Mouse (Mus musculus): ENCODE data around the gene Marcks. TPM values are rescaled to one million over a fixed set of nuclear protein-coding genes. Genes with fewer than 3 reads are reported as not detected.

Gene Marcks
- polyA plus RNA-seq, 1 experiment, result not detected

DNA sequence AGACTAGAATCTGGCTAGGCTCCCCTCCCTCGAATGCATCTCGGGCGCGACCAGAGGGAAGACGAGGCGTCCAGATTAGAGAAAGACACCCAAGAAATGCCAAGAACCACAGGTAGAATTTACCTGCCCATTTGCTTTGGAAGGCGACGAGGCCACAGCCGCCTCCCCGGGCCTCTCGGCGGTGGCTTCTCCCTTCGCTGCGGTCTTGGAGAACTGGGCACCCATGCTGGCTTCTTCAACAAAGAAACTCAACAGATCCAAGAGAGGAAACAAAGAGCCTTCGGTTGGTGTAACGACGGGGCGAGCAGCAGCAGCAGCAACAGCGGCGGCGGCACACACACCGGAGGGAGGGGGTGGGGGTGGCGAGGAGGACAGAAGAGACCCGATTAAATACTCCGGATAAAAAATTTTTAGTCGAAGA lies 399 bp downstream of the Marcks start:
- Histone ChIP-seq H3K4me1 (ENCODE audit: control insufficient read depth, insufficient read depth, low read length) (no peaks in the 10 kb centered on the region), H3K27ac (ENCODE audit: insufficient read depth, low read depth, low read length) (peak overlapping the region; percentile 97), H3K4me3 (ENCODE audit: insufficient read depth, low read depth, low read length) (peak overlapping the region; percentile 79)
- TF ChIP-seq POLR2A (IDR thresholded peaks at IDR 0.05; ENCODE audit: insufficient read depth, low read depth, low read length), result no peak
- TF ChIP-seq CTCF (IDR thresholded peaks at IDR 0.05; ENCODE audit: insufficient read depth, low read depth, low read length), result no peak
- WGBS, result under 1% methylated on average over 26 of the region's 26 CpGs

GRCm38 (mm10) chr10:37137531-37138310 lies 999 bp downstream of the Marcks start:
- 0% methylated on average over 24 of the region's 24 CpGs for WGBS

GRCm38 (mm10) chr10:37136981-37137518 lies 1.7 kb downstream of the Marcks start:
- Histone ChIP-seq H3K27ac (ENCODE audit: insufficient read depth, low read depth, low read length) (peak overlapping the region; percentile 97), H3K4me1 (ENCODE audit: control insufficient read depth, insufficient read depth, low read length) (no peaks in the 10 kb centered on the region), H3K4me3 (ENCODE audit: insufficient read depth, low read depth, low read length) (peak overlapping the region; percentile 79)
- under 1% methylated on average over 47 of the region's 49 CpGs for WGBS
- peak; percentile 32; the same call in 1 of the 2 replicates for TF ChIP-seq POLR2A (IDR thresholded peaks at IDR 0.05; ENCODE audit: insufficient read depth, low read depth, low read length)
- peak; percentile 94 for TF ChIP-seq CTCF (IDR thresholded peaks at IDR 0.05; ENCODE audit: insufficient read depth, low read depth, low read length)

More at GRCm38 (mm10) chr10:37137531-37138310, 999 bp downstream of the Marcks start:
- H3K4me3 ChIP-seq (ENCODE audit: insufficient read depth, low read depth, low read length), result peak overlapping the region; percentile 79
- TF ChIP-seq CTCF (IDR thresholded peaks at IDR 0.05; ENCODE audit: insufficient read depth, low read depth, low read length), result no peak
- no peak for TF ChIP-seq POLR2A (IDR thresholded peaks at IDR 0.05; ENCODE audit: insufficient read depth, low read depth, low read length)
- no peaks in the 10 kb centered on the region for H3K4me1 ChIP-seq (ENCODE audit: control insufficient read depth, insufficient read depth, low read length)
- H3K27ac ChIP-seq (ENCODE audit: insufficient read depth, low read depth, low read length), result peak overlapping the region; percentile 97

DNA sequence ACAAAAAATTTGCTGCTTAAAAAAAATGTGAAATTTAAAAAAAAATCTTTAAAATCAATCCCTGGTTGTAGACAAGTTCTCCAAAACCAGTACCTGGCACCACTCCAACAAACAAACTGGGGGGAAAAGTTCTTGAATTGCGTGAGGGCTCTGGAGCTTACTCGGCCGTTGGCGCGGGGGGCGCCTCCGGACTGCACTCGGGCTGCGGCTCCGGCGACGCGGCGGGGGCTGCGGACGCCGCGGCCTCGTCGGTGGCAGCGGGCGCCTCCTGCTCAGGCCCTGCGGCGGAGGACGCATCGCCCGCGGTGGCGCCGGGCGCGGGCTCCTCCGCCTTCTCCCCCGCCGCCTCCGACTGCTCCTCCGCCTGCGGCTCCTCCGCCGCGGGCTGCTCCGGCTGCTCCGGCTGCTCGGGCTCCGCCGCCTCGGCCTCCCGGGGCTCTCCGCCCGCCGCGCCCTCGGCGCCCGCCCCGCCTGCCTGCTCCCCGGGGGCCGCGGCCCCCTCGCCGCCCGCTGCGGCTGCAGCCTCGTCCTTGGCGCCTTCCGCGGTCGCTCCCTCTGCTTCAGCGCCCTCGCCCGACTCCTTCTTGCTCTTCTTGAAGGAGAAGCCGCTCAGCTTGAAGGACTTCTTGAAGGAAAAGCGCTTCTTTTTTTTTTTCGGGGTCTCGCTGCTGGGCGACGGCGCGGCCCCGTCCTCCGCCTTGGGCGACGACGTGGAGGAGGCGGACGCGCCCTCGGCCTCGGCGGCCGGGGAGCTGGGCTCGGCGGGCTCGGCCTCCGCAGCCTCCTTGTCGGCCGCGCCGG lies 2.6 kb downstream of the Marcks start:
- WGBS, result 2% methylated on average over 90 of the region's 99 CpGs
- H3K27ac ChIP-seq (ENCODE audit: insufficient read depth, low read depth, low read length), result peak overlapping the region; percentile 96
- peak overlapping the region; percentile 79 for H3K4me3 ChIP-seq (ENCODE audit: insufficient read depth, low read depth, low read length)
- no peak for TF ChIP-seq POLR2A (IDR thresholded peaks at IDR 0.05; ENCODE audit: insufficient read depth, low read depth, low read length)
- no peak for TF ChIP-seq CTCF (IDR thresholded peaks at IDR 0.05; ENCODE audit: insufficient read depth, low read depth, low read length)
- no peaks in the 10 kb centered on the region for H3K4me1 ChIP-seq (ENCODE audit: control insufficient read depth, insufficient read depth, low read length)

GRCm38 (mm10) chr10:37133876-37134708 lies 4.6 kb downstream of the Marcks start:
- Histone ChIP-seq H3K4me3 (ENCODE audit: insufficient read depth, low read depth, low read length) (no peak overlapping the region), H3K4me1 (ENCODE audit: control insufficient read depth, insufficient read depth, low read length) (no peaks in the 10 kb centered on the region), H3K27ac (ENCODE audit: insufficient read depth, low read depth, low read length) (no peak overlapping the region)
- WGBS, result 70% methylated on average over 4 of the region's 4 CpGs
- TF ChIP-seq POLR2A (IDR thresholded peaks at IDR 0.05; ENCODE audit: insufficient read depth, low read depth, low read length) (no peak), CTCF (IDR thresholded peaks at IDR 0.05; ENCODE audit: insufficient read depth, low read depth, low read length) (no peak)

DNA sequence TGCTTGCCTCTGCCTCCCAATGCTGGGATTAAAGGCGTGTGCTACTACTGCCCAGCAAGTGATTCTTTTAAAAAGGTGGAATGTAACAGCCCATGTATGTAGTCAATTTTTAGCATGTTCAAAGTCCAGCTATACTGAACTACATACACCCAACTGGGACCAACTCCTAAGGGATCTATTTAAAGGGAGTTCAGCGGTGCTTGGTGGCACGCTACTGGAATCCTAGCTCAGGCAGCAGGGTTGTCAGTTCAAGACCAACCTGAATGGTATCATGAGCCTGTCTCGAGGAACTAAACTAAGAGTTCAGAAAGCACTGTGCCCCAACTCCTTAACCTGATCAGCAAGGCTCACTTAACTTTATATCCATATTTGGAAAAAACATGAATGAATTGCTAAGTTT lies 6.0 kb downstream of the Marcks start:
- H3K27ac ChIP-seq (ENCODE audit: insufficient read depth, low read depth, low read length), result no peak overlapping the region
- 98% methylated on average over 4 of the region's 4 CpGs for WGBS
- no peak for TF ChIP-seq CTCF (IDR thresholded peaks at IDR 0.05; ENCODE audit: insufficient read depth, low read depth, low read length)
- TF ChIP-seq POLR2A (IDR thresholded peaks at IDR 0.05; ENCODE audit: insufficient read depth, low read depth, low read length), result no peak
- H3K4me1 ChIP-seq (ENCODE audit: control insufficient read depth, insufficient read depth, low read length), result no peaks in the 10 kb centered on the region
- no peak overlapping the region for H3K4me3 ChIP-seq (ENCODE audit: insufficient read depth, low read depth, low read length)

- TF ChIP-seq CTCF (IDR thresholded peaks at IDR 0.05; ENCODE audit: insufficient read depth, low read depth, low read length), result no peak
- TF ChIP-seq POLR2A (IDR thresholded peaks at IDR 0.05; ENCODE audit: insufficient read depth, low read depth, low read length), result no peak
- H3K27ac ChIP-seq (ENCODE audit: insufficient read depth, low read depth, low read length), result no peak overlapping the region
- 97% methylated on average over 3 of the region's 3 CpGs for WGBS
- no peak overlapping the region for H3K4me3 ChIP-seq (ENCODE audit: insufficient read depth, low read depth, low read length)
- H3K4me1 ChIP-seq (ENCODE audit: control insufficient read depth, insufficient read depth, low read length), result no peaks in the 10 kb centered on the region
Measured at GRCm38 (mm10) chr10:37129652-37130051, 9.1 kb downstream of the Marcks start.

DNA sequence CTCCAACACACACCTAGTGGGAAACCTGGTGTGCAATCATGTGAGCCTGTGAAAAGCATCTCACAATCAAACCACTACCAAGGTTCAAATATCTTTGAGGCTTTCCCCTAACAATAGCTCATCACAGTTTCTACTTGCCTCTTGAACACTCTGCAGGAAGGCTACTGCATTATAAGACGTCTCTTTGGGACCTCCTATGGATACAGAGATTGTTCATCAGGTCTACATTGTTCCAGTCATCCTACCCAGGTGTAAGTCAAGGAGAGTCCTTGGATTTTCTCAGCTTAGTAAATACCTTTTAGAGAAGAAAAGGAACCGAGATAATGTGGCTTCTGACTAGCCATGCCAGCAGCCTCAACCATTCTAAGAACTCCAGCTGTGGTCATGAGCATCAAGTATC lies 23.4 kb downstream of the Marcks start:
- Histone ChIP-seq H3K27ac (ENCODE audit: insufficient read depth, low read depth, low read length) (no peak overlapping the region), H3K4me1 (ENCODE audit: control insufficient read depth, insufficient read depth, low read length) (no peaks in the 10 kb centered on the region), H3K4me3 (ENCODE audit: insufficient read depth, low read depth, low read length) (no peak overlapping the region)
- WGBS, result 83% methylated on average over 2 of the region's 2 CpGs
- TF ChIP-seq CTCF (IDR thresholded peaks at IDR 0.05; ENCODE audit: insufficient read depth, low read depth, low read length) (no peak), POLR2A (IDR thresholded peaks at IDR 0.05; ENCODE audit: insufficient read depth, low read depth, low read length) (no peak)
